Mouse (Mus musculus) fat pad, adult 2 months (tissue): ENCODE data around the gene Sh2b3.

ENCODE experiments used
- DNase-seq: peaks from one replicate; pipeline ENCODE4 v3.0.0-alpha.2; 2011; ENCODE audit warnings: low read depth, low spot score; ENCODE audit errors: extremely low read depth

Sh2b3 gene

DNA sequence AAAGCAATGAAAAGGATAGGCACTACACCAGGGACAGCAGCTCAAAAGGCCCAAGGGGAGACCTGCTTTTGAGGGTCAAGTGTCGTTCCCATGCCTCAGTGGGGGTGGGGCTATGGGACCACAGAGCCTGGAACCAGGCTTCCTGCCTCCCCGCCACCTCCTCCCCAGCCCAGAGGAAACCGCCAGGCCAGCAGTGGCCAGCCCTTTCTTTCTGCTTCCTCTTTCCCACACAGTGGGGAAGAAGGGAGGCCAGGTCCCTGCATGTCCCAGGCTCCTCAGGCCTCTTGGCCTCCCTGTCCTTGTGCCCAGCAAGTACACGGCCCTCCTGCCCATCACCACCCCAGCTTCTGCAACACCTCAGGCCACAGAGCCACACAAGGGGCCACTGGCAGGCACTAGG is 13.3 kb downstream of the Sh2b3 start:
- DNase-seq, result no peak

DNA sequence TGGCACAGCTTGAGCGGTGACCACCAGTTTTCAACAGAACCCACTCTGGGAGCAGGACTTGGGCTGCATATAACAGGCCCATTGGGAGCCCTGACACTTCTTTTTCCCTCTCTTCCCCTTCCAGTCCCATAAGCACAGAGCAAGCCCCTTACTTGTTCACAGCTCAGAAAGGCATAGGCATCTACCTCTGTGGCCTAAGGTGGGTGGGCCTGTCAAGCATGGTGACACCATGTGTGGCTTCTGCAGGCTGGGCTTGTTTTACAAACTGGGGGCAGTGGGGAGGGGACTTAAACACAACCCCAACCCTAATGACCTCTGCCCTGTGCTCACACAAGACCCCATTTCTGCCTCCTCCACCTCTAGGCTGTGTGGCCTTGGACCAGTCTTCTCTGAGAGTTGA is 13.8 kb downstream of the Sh2b3 start:
- DNase-seq, result no peak

DNA sequence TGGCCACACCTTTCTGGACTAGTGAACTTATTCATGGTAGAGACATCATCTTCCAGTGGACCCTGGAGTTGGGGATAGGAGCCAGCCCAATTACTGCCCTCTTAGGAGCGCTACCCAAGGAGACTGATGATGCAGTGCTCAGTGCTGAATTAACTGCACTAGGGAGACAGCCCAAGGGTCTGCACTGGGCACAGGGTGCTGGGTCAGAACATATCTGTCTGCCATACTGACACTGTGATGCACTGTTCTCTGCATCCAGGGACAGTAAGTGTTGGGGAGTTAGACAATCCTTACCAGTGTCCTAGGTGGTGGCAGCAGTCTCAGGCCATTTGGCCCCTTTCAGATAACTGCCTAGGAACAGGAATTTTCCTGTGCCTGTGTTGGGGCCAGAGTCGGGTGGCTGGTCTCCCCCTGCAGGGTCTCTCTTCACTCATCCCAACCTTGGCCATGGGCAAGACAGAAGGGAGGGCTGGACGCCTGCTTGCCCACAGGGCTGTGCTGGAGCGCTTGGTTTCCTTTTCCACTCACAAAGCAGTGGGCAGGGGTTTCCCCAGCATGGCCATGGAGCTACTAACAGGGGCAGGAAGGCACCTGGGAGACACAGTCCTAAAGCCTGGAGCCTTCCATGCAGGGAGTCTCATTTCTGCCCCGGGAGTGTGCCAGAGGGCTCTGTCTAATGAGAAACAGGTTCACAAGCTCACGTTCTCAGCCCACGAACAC is 14.5 kb downstream of the Sh2b3 start:
- DNase-seq, result no peak

DNA sequence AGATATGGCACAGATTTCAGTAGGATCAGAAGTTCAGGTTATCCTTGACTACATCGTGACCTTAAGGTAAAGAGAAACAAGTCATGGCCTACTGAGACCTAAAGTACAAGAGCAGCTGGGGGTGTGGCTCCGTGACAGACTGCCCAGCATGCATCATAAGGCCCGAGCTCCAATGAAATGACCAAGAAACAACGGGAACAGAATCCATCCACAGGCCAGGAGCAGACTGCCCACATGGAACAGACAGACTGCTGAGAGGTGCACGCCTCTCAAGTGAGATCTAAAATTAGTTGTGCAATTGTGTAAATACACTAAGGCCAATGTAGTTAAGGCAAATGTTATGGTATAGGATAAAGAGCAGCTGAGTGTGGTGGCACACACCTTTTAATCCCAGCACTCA is 15.9 kb downstream of the Sh2b3 start:
- no peak for DNase-seq

DNA sequence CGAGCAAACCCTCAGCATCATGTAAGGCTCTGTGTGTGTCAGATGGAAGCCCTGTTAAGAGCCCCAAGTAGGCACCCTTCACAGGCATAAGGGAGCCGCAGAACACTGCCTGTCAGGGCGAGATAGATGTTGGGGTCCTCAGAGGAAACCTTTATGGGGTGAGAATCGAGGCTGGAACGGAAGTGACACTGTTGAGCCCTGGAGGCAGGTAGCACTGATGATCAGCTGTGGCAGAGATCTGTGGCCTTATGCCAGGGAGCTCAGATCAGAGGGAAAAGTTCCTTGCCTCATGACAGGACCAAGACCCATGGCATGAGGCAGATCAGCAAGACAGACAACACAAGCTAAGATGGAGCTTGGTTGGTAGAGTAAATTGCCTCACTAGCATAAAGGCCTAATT is 16.3 kb downstream of the Sh2b3 start:
- DNase-seq, result no peak

DNA sequence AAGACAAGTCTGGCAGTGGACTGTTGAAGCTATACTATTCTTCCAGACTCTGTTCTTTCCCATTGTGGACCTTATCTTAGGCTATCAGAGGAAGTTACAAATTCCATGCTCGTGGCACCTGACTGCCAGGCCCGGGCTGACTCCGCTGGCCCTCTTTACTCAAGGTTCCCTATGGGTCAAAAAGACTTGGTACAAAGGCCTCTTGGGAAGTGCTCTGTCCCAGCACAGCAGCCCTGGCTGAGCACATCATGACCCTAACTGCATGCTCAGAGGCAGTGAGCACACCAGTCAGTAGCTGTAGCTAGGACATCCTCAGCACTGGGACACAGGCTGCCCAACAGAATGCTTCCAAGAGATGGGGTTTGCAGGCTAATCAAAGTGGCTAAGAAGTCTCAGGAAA is 16.8 kb downstream of the Sh2b3 start:
- no peak for DNase-seq

DNA sequence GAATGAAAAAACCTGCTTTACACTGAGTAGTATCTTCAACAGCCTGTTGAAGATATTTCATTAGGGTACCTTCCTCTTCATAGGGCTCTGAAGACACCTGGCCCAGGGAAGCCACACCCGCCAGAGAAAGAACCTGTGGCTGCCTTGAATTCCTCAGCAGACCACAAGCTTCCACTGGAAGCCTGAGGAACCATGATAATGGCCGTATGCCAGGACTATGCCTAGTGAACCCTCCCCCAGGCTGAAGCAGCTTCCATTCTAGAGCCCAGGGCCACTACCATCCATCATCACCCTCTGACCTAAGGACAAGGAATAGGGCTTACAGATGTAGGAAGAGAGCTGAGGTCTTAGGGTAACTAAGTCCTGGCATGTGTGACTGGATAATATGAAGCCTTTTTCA is 17.3 kb downstream of the Sh2b3 start:
- no peak for DNase-seq

DNA sequence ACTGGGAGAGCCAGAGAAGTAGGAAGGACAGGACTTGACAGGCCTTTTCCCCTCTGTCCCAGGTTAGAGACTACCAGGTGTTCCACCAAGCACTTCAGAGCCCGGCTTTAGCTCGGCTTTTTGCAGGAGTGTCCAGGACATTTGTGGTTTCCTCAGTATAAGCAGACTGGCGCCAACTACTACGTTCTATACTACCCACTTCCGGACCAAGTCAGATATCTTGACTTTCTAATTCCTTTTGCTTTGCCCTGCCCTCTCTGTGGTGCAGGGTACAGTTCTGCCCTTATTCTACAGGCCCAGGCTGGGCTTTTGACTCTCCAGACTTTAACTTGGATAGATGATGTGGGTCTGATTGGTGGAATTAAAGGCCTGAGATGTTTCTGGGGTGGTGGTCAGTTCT is 17.9 kb downstream of the Sh2b3 start:
- no peak for DNase-seq

DNA sequence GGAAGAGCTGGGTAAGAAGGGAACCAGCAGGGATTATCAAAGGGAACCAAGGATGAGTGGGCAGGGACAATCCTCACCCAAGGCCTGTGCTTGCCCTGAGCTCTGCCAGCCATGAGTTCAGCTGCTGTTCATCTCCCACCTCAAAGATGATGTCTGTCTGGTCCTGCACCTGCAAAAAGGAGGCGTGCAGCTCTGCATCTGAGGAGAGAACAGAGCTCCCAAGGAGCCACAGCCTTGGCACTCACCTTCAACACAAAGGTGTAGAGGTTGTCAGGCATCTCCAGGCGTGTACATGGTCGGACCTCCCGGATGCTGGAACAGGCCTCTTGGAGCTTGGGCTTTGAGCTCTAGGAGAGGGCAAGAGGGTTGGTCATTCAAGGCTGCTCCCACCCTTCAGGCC is 18.6 kb downstream of the Sh2b3 start:
- no peak for DNase-seq

DNA sequence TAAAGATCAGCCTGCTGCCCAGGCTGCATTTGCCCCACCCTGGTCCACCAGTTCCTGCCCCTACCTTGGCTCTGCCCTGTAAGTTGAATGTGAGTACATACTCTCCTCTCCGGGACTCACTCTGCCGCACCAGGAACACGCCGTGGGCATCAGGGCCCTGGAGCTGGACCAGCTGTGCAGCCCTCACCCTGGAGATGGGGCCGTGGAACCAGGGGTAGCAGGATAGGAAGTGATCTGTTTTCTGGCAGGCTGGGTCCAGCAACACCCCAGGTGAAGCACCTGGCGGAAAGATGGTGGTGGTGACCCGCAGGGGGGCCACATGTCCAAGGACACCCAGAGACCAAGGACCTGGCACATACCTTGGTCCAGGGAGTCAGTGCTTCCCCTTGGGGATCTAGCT is 19.0 kb downstream of the Sh2b3 start:
- no peak for DNase-seq

DNA sequence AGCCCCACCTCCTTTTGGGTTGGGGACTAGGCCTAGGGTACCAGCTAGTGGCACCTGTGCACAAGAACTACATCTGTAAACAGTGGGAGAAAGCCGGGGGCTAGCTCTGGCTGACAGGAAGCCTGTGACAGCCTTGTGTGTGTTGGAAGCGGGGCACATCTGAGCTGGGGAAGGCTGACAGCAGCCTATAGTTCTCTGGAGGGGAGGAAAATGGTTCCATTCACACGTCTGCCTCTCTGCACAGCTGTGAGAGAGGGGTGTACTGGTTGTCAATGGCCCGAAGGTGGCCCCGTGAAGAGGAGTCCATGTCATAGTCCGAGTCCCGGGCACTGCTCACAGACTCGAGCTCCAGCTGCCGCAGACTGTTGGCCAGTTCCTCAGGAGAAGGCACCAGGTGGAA is 19.9 kb downstream of the Sh2b3 start:
- no peak for DNase-seq

DNA sequence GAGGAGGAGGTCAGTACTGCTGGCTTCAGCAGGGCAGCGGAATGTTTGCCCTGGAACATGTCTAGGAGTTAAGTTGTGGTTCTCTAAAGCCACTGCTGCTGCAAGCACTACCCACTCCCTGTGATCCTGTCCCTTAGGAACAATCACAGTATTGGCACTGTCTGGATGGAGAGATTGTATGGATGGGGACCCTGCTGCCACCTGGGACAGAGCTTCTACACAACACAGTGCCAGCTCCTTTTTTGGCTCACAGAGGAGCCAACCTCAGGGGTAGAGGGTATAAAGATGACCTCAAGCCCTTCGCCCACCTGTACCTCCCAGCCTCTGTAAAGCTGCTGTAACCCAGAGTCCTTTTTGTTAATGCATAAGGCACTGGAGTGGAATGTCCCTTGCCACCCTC is 20.8 kb downstream of the Sh2b3 start:
- no peak for DNase-seq

DNA sequence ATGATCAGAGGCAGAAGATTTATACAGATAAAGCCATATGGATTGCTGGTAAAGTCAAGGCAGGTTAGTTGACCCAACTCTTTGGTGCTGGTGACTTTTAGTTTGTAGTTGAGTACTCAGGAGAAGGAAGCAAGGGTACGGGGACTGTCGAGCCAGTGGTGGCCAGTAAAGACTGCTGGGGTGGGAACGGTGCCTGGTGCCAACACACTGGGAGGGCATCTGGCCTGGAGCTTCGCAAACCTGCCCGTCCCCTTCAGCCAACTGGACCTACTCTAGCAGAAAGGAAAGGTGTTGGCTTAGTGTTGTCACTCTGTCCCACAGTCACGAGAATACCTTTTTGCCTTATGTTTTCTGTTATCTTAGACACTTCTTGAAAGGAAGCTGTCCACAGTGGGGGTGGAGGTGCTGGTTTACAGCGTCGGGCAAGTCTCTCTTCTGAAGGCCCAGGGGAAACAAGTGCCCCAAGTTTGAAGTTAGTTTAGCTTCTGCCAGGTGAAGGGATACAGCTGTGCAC is 21.5 kb downstream of the Sh2b3 start:
- no peak for DNase-seq

DNA sequence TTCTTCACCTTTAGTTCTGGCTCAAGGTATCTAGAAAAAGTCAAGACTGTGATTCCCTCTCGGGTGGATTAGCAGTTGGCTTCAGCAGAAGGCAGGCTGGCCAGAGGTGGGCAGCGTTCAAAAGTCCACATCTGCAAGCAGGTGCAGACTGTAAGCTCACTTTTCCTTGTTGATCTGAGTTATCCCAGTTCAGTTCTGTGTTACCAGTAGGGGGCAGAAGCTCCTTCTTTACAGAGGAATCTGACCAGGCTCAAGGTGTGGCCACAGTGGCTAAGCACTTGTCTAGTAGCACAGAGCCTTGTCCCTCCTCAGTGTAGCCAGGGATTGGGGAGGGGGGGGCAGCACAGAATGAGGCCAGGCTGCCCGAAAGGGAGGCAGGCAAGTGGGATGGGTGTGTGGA is 22.4 kb downstream of the Sh2b3 start:
- DNase-seq, result no peak

DNA sequence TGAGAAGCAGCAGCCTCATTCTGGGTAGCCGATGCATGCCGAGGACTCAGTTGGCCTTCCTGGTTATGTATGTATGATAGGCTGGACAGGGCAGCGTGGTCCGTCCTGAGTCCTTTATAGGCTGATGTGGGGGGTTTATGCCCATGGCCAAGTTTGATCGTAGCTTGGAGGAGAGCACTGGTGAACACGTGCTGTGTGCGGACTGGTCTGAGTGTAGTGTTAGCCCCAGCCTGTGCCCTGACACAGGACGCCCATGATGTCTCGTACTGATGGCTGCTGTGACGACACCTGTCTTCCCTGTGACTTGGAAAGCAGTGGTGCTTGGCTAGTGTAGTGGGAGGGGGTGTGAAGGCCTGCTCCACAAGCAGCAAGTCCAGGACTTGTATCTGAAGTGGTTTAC is 23.7 kb downstream of the Sh2b3 start:
- DNase-seq, result no peak

DNA sequence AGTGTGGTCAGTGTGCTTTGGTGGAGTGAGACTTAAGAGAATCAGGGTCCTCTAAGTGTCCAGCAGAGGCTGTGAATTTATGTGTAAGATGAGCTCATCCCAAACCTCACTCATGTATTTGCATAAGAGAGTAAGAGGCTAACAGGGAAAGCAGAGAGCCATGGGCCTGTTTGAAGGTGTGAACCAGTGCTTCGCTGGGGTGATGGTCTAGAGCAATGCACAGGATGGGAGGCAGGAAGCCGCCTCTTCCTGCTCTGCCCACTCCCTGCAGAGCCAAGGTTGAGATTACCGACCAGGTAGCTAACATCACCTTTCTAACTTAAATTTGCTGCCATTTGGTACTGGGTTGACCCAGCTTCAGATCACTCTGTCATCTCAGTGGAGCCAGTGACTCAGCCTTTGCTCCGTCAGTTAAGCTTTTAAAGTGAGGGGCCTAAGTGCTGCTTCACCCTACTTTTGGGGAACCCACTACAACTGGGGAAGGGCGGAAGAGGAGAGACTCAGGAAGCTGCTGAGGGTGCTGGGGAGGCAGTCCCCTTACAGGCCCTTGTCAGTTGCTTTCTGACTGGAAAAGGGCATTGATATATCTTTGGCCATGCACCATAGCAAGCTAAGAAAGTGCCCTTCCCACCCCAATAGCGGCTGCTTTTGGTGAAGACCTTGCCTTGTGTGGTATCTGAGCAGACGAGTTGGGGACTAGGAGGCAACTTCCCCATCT is 24.8 kb downstream of the Sh2b3 start:
- no peak for DNase-seq

DNA sequence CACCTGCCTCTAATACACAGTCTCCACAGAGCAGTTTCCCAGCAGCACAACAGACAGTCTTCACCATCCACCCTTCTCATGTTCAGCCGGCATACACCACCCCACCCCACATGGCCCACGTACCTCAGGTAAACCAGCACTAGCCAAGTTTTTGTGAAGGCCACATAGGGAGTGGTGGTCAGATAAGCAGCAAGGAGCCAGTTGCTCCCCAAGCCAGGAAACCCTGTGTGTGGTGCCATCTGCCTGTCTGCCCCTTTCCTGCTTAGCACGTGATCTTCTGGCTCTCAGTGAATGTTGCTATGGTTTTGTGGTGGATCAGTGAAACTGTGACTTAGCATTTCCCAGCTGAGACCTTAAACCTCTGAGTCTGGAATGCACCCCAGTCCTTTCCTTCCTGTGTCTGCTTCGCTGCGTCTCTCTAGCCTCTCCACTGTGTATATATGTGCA is 25.9 kb downstream of the Sh2b3 start:
- DNase-seq, result no peak

DNA sequence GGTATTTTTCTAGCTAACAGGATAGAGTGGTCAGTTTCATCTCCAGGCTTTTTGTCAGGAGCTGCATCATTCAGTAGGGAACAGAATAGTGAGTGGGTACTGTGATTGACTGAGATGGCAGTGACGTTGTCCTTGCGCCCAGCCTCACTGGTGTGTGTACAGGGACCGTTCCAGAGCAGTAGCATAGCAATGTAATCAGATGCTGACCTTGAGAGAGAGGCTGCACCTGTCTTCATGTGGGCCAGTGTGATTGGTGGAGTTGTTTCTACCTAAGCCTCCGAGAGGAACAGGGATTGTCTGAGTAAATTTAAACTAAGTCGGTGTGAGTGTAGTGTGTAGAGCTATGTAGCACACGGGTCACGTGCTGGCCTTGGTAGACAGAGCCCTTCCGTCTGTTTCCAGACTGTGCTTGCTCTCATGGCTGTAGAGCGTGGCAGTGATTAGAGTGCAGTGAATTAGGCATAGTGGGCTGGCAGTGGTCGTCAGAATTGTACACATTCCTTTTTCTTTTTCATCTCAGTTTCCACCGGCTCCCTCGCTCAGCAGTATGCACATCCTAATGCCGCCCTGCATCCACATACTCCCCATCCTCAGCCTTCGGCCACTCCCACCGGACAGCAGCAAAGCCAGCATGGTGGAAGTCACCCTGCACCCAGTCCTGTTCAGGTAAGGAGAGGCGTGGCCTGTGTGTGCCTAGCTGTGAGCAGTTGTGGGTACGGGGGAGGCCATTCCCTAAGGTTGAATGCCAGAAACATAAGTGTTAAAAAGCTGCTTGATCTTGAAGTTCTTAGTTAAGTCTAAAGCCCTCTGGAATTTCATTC is 26.9 kb downstream of the Sh2b3 start:
- DNase-seq, result no peak

DNA sequence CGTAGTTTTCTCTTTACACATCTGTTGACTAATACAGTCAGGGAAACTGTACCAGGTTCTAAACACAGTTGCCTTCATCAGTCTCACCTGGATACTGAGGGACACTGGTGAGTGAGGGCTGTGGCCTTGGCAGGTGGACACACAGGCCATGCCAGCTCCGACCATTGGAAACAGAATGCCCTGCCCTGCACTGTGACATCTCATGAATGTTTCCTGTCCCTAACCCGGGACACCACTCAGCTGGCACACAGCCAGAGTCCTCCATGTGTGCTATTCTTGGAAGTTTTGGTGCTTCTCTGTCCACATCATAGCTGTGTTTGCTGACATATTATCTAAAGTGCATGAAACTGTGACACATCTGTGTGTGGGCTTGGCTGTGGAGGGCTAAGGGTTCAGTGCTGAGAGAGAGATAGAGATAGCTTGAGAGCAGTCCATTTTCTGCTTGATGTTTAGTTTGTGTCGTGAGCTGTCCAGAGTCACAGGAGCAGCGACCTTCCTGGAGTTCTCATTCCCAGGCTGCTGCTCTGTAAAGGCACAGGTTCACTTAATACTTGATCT is 27.7 kb downstream of the Sh2b3 start:
- no peak for DNase-seq

DNA sequence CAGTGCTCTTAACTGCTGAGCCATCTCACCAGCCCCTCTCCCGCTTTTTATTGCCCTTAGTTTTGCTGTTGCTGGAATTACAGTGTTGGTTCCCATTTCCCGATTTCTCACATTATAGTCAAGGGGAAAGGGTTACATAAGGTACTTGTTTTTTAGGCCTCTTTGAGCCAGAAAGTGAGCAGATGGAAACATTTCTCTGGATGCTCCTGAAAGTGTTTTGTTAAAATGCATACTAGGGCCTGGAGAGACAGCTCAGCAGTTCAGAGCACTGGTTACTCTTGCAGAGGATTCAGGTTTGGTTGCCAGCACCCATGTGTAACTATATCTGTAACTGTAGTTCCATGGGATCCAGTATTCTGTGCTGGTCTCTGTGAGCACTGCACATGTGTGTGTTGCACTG is 29.2 kb downstream of the Sh2b3 start:
- no peak for DNase-seq

DNA sequence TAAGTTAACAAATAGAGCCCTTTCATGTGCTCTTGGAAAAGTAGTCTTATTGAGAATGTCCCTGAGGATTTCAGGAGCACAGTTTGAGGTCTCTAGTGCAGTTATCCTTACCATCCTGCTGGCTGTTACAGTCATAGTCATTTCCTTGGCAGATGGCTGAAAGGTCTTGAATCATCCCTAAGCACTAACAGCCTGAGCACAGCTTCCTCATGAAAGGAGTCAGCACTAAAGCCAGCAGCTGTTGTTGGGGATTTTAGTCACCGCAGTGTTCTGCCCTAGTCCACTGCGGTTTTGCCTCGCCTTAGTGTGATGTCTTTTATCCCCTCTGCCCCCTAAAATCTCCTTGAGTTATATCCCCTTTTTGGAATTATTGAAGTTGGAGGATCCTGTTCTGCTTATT is 30.3 kb downstream of the Sh2b3 start:
- DNase-seq, result no peak
